Mouse (Mus musculus) heart, adult 2 months (tissue): ENCODE results near the gene Zkscan14. TPM values are rescaled to one million over a fixed set of nuclear protein-coding genes. Genes with fewer than 3 reads are reported as not detected.

ENCODE experiments used
- DNase-seq, 2 experiments: peaks; one replicate each; pipeline ENCODE4 v3.0.0; 2021
- H3K27ac ChIP-seq: fragments of 200-600 bp; 2 replicates; pipeline ENCODE4 v1.8.1; 2022
- H3K27me3 ChIP-seq: fragments of 200-500 bp; 2 replicates; pipeline ENCODE4 v1.6.1; 2012; ENCODE audit warnings: mild to moderate bottlenecking, low read length, inconsistent platforms, mixed read lengths; ENCODE audit not compliant: control insufficient read depth, insufficient read depth
- H3K36me3 ChIP-seq: fragments of 200-500 bp; 2 replicates; pipeline ENCODE4 v1.6.1; 2012; ENCODE audit warnings: low read length, inconsistent platforms; ENCODE audit not compliant: control insufficient read depth, insufficient read depth
- H3K4me1 ChIP-seq: fragments of 200-500 bp; 2 replicates; pipeline ENCODE4 v1.6.1; 2011; ENCODE audit warnings: low read length; ENCODE audit not compliant: control insufficient read depth, insufficient read depth
- H3K4me3 ChIP-seq: fragments of 200-600 bp; 2 replicates; pipeline ENCODE4 v1.8.1; 2022
- H3K79me2 ChIP-seq: fragments of 200-500 bp; replicated peaks from 2 replicates; pipeline ENCODE4 v1.6.1; 2012; ENCODE audit warnings: mild to moderate bottlenecking, inconsistent platforms, low read length, moderate library complexity, mixed read lengths; ENCODE audit not compliant: control insufficient read depth, insufficient read depth
- H3K9ac ChIP-seq: fragments of 200-500 bp; 2 replicates; pipeline ENCODE4 v1.6.1; 2012; ENCODE audit warnings: low read depth, mild to moderate bottlenecking, control low read depth, inconsistent platforms, low read length, mixed read lengths
- CTCF ChIP-seq: fragments of 200-600 bp; IDR thresholded peaks from 2 replicates; pipeline ENCODE4 v1.8.1; 2022; ENCODE audit warnings: antibody characterized with exemption, mild to moderate bottlenecking, moderate library complexity
- EP300 ChIP-seq: fragments of 200-500 bp; IDR thresholded peaks from 2 replicates; pipeline ENCODE4 v1.6.1; 2011; ENCODE audit warnings: low read depth, low read length, control low read depth; ENCODE audit not compliant: insufficient read depth
- POLR2A ChIP-seq: fragments of 200-500 bp; IDR thresholded peaks from 2 replicates; pipeline ENCODE4 v1.6.1; 2011; ENCODE audit warnings: mild to moderate bottlenecking, low read depth, low read length, control low read depth; ENCODE audit not compliant: insufficient read depth
- WGBS: fragments of 180-500 bp; shearing (Covaris S2); methylation state at CpG from one replicate; pipeline ENCODE4 v1.1.7; 2018; 5-methylcytosine and 5-hydroxymethylcytosine counted together
- intact Hi-C: fragments of 180-260 bp; cut with DNase I; formaldehyde crosslinking; loops from one replicate; pipeline ENCODE4 v1.15.1; 2025
- polyA plus RNA-seq: library from polyadenylated mRNA; depleted of rRNA; stranded (reverse); fragments of >200 nt; gene quantifications from 2 replicates; pipeline ENCODE4 v1.2.3, GENCODE M21; 2012; rRNA removed
- total RNA-seq, 2 experiments: library from RNA; stranded (reverse); gene quantifications; 2 replicates each; pipeline ENCODE4 v1.2.3; 2021

Gene Zkscan14
- total and polyA plus RNA-seq, 3 experiments = 2.5 to 6.9 (median 6.3) TPM

DNA sequence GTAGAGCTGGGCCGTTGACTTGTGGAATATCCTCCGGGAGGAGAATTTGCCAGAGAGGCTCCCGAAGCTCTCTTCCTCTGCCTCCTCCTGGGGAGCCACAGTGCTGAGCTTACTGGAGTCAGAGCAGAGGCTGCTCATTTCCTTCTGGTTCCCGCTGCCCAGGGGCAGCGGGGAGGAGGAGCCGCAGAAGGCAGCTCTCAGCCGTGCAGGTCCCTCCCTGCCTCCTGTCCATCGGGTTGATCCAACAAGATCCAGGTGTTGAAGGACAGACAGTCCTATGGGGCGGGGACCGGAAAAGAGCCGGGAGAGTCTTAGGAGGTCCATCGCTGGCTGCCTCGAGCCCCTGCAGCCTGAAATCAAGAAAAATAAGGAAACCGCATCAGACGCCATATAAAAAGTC lies 36.5 kb downstream of the Zkscan14 start:
- peak overlapping the region; percentile 82 for H3K4me3 ChIP-seq
- peaks cover 7% of the 10 kb centered on the region for H3K4me1 ChIP-seq
- DNase-seq = no peak
- 63% methylated on average over 15 of the region's 15 CpGs for WGBS
- no peak overlapping the region for H3K9ac ChIP-seq
- TF ChIP-seq POLR2A = no peak
- TF ChIP-seq EP300 = no peak
- no peak for TF ChIP-seq CTCF
- peaks cover 3% of the 10 kb centered on the region; the same call in 1 of the 2 replicates for H3K36me3 ChIP-seq
- peak overlapping the region; percentile 95 for H3K27ac ChIP-seq
- intact Hi-C loops = loop anchor here (5.0 kb wide), 1 partner anchor 1853 kb away; no protein-coding TSS in a partner anchor
- no peaks in the 10 kb centered on the region for H3K27me3 ChIP-seq
- H3K79me2 ChIP-seq = peaks cover 2% of the 10 kb centered on the region; the same call in 1 of the 2 replicates

DNA sequence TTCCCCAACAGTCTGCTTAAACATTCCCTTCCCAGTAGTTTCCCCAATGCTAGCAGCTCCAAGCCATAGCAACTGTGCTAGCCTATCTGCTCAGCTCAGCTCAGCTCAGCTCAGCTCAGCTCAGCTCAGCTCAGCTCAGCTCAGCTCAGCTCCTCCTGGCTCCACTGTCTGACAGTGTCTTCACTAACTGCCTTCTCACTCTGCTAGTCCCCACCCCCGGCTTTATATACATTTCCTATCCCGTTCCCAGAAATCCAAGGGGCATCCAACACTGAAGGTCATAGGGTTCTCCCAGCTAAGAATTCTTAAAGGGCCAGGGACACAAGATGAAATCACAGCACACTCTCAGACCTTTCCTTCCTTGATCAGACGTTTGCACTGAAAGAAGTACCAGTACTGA lies 37.0 kb downstream of the Zkscan14 start:
- no peaks in the 10 kb centered on the region for H3K27me3 ChIP-seq
- H3K9ac ChIP-seq = peak overlapping the region; percentile 60
- H3K4me1 ChIP-seq = peaks cover 7% of the 10 kb centered on the region
- H3K36me3 ChIP-seq = peaks cover 3% of the 10 kb centered on the region; the same call in 1 of the 2 replicates
- peaks cover 2% of the 10 kb centered on the region; the same call in 1 of the 2 replicates for H3K79me2 ChIP-seq
- peak overlapping the region; percentile 95 for H3K27ac ChIP-seq
- DNase-seq = no peak
- intact Hi-C loops = loop anchor here (5.0 kb wide), 1 partner anchor 1852 kb away; no protein-coding TSS in a partner anchor
- peak overlapping the region; percentile 82 for H3K4me3 ChIP-seq
- TF ChIP-seq EP300 (no peak), POLR2A (no peak), CTCF (no peak)
- WGBS = 33% methylated on average over 3 of the region's 3 CpGs

DNA sequence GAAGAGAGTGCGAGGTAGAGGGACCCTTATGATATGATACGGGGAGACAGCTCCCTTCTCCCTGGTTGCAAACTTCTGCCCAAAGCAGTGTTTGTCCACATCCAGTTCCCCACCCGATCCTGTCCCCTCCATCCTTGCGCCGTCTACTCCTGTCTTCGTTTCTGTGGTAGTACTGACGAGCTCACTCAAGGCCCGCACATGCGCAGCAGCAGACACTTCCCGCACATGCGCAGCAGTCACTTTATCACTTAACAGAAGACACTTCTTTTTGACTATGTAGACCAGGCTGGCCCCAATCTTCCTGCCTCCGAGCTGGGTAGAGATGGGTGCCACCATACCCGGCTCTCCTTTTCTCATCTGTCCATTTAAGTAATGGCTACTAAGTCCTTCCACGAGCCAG lies 40.3 kb downstream of the Zkscan14 start:
- Histone ChIP-seq H3K79me2 (no peaks in the 10 kb centered on the region), H3K4me3 (no peak overlapping the region), H3K27ac (no peak overlapping the region), H3K9ac (no peak overlapping the region), H3K4me1 (peaks cover 4% of the 10 kb centered on the region), H3K36me3 (peaks cover 3% of the 10 kb centered on the region; the same call in 1 of the 2 replicates), H3K27me3 (no peaks in the 10 kb centered on the region)
- TF ChIP-seq EP300 (no peak), CTCF (no peak), POLR2A (no peak)
- WGBS = 93% methylated on average over 14 of the region's 14 CpGs
- DNase-seq = no peak
- intact Hi-C loops = no loop called here

DNA sequence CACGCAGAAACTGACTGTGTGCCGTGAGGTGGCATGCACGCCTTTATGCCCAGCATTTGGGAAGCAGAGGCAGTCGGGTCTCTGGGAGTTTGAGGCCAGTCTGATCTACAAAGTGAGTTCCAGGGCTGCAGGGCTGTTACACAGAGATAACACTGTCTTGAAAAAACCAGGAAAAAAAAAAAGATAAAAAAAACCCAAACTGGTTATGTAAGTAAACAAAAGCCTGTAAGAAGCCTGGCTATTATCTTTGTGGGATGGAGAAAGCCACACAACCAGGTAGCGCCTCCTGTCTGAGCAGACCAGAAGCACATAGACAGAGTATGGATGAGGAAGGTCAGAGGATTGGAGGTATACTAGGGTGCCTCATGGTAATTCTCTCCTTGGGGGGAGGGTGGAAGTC lies 49.0 kb downstream of the Zkscan14 start:
- H3K36me3 ChIP-seq = no peaks in the 10 kb centered on the region
- WGBS = 88% methylated on average over 5 of the region's 5 CpGs
- H3K27ac ChIP-seq = no peak overlapping the region
- H3K79me2 ChIP-seq = no peaks in the 10 kb centered on the region
- intact Hi-C loops = no loop called here
- no peak overlapping the region for H3K9ac ChIP-seq
- TF ChIP-seq EP300 (no peak), POLR2A (no peak), CTCF (no peak)
- no peak for DNase-seq
- no peaks in the 10 kb centered on the region for H3K4me1 ChIP-seq
- H3K4me3 ChIP-seq = no peak overlapping the region
- no peaks in the 10 kb centered on the region for H3K27me3 ChIP-seq

DNA sequence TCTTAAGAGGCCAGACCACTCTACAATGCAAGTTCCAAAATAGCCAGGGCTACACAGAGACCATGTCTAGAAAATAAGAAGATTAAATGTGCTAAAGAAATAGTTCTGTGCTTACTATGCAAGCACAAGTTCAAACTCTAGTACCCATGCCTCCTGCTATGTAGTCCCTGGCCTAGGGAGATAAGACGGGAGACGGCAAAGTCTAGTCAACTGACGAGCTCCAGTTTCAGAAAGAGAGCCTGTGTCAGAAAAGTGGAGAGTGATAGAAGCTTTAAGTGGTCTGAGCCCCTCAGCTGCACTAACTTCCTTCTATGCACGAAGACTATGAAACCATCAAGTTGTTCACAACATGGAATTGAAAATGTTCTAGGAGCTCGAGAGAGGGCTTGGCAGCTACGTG lies 52.4 kb downstream of the Zkscan14 start:
- H3K36me3 ChIP-seq = peaks cover 3% of the 10 kb centered on the region; the same call in 1 of the 2 replicates
- no peaks in the 10 kb centered on the region for H3K27me3 ChIP-seq
- intact Hi-C loops = no loop called here
- WGBS = 78% methylated on average over 6 of the region's 6 CpGs
- DNase-seq = no peak
- H3K27ac ChIP-seq = no peak overlapping the region
- TF ChIP-seq CTCF = no peak
- TF ChIP-seq EP300 = no peak
- TF ChIP-seq POLR2A = no peak
- H3K4me1 ChIP-seq = no peaks in the 10 kb centered on the region
- no peaks in the 10 kb centered on the region for H3K79me2 ChIP-seq
- H3K9ac ChIP-seq = no peak overlapping the region
- no peak overlapping the region for H3K4me3 ChIP-seq

DNA sequence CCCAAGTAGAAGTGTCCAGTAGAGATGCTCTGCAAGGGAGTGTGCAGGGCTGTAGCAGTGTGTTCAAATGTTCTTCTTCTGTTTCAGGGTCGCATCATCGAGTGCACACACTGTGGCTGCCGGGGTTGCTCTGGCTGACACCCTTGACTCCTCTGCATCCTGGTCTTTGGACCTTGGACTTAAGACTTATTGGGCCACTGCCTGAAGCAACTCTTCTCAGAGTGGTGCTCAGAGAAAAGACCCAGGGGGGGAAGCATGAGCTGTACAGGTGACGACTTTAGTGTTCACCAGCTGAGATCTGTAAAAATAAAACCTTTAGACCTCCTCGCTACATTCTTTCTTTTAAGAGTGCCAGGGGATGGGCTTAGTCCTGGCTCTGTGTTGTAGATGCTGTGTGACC lies 53.9 kb downstream of the Zkscan14 start:
- no peak overlapping the region for H3K4me3 ChIP-seq
- no peaks in the 10 kb centered on the region for H3K4me1 ChIP-seq
- peaks cover 3% of the 10 kb centered on the region; the same call in 1 of the 2 replicates for H3K36me3 ChIP-seq
- no peaks in the 10 kb centered on the region for H3K27me3 ChIP-seq
- DNase-seq = no peak
- no peak overlapping the region for H3K9ac ChIP-seq
- H3K27ac ChIP-seq = no peak overlapping the region
- WGBS = 82% methylated on average over 5 of the region's 5 CpGs
- TF ChIP-seq POLR2A (no peak), EP300 (no peak), CTCF (no peak)
- intact Hi-C loops = no loop called here
- no peaks in the 10 kb centered on the region for H3K79me2 ChIP-seq

Other genes with a start within 250 kb of the Zkscan14 start
- gene Smurf1, start 236.0 kb downstream of the Zkscan14 start, total RNA-seq = 10 to 100 TPM; 26.6 to 27.0 TPM
- gene Smurf1, start 236.0 kb downstream of the Zkscan14 start, polyA plus RNA-seq = 23.1 and 26.2 TPM in 2 replicates
- gene Gm4871, start 169.1 kb downstream of the Zkscan14 start, total RNA-seq = not detected
- gene Gm4871, start 169.1 kb downstream of the Zkscan14 start, polyA plus RNA-seq = not detected in 2 replicates
- not detected for gene 1700018F24Rik, start 158.9 kb downstream of the Zkscan14 start, total RNA-seq
- not detected in 2 replicates for gene 1700018F24Rik, start 158.9 kb downstream of the Zkscan14 start, polyA plus RNA-seq
- gene Arpc1a, start 118.0 kb downstream of the Zkscan14 start, total RNA-seq = 10 to 100 TPM; 60.4 to 64.4 TPM
- gene Arpc1a, start 118.0 kb downstream of the Zkscan14 start, polyA plus RNA-seq = 67.8 and 79.9 TPM in 2 replicates
- not detected for gene Kpna7, start 117.8 kb downstream of the Zkscan14 start, total RNA-seq
- gene Kpna7, start 117.8 kb downstream of the Zkscan14 start, polyA plus RNA-seq = not detected in 2 replicates
- gene Arpc1b, start 87.7 kb downstream of the Zkscan14 start, total RNA-seq = 10 to 100 TPM; 60.8 to 75.0 TPM
- gene Arpc1b, start 87.7 kb downstream of the Zkscan14 start, polyA plus RNA-seq = 133 and 137 TPM in 2 replicates
- gene Pdap1, start 61.6 kb downstream of the Zkscan14 start, total RNA-seq = 10 to 100 TPM; 37.8 to 38.5 TPM
- gene Pdap1, start 61.6 kb downstream of the Zkscan14 start, polyA plus RNA-seq = 16.1 and 19.5 TPM in 2 replicates
- gene Bud31, start 61.5 kb downstream of the Zkscan14 start, total RNA-seq = 10 to 100 TPM; 56.5 to 66.5 TPM
- gene Bud31, start 61.5 kb downstream of the Zkscan14 start, polyA plus RNA-seq = 36.6 and 48.0 TPM in 2 replicates
- gene Ptcd1, start 34.8 kb downstream of the Zkscan14 start, total RNA-seq = 10 to 100 TPM; 24.0 to 27.0 TPM
- gene Ptcd1, start 34.8 kb downstream of the Zkscan14 start, polyA plus RNA-seq = 13.2 and 16.8 TPM in 2 replicates
- gene Cpsf4, start 34.7 kb downstream of the Zkscan14 start, total RNA-seq = 10 to 100 TPM; 10.4 to 12.1 TPM
- 11.0 and 12.5 TPM in 2 replicates for gene Cpsf4, start 34.7 kb downstream of the Zkscan14 start, polyA plus RNA-seq
- 1,000 to 10,000 TPM in 1 of 2 experiments, 100 to 1,000 TPM in 1; 962 to 1,137 TPM for gene Atp5j2, start 9.8 kb downstream of the Zkscan14 start, total RNA-seq
- 733 and 858 TPM in 2 replicates for gene Atp5j2, start 9.8 kb downstream of the Zkscan14 start, polyA plus RNA-seq
- gene Zkscan5, start 2.7 kb upstream of the Zkscan14 start, total RNA-seq = 10 to 100 TPM in 1 of 2 experiments, 1 to 10 TPM in 1; 9.7 to 10.6 TPM
- gene Zkscan5, start 2.7 kb upstream of the Zkscan14 start, polyA plus RNA-seq = 3.9 and 6.4 TPM in 2 replicates
- 10 to 100 TPM; 25.2 to 30.7 TPM for gene Zfp655, start 29.8 kb upstream of the Zkscan14 start, total RNA-seq
- 24.0 and 40.8 TPM in 2 replicates for gene Zfp655, start 29.8 kb upstream of the Zkscan14 start, polyA plus RNA-seq
- gene Zscan25, start 78.6 kb upstream of the Zkscan14 start, total RNA-seq = 1 to 10 TPM; 7.6 to 8.9 TPM
- gene Zscan25, start 78.6 kb upstream of the Zkscan14 start, polyA plus RNA-seq = 6.9 and 9.0 TPM in 2 replicates
- not detected for gene Cyp3a57, start 143.4 kb upstream of the Zkscan14 start, total RNA-seq
- gene Cyp3a57, start 143.4 kb upstream of the Zkscan14 start, polyA plus RNA-seq = not detected in 2 replicates